Mouse (Mus musculus) embryonic facial prominence, embryonic 12.5 days (tissue): ENCODE data around the gene Zdhhc19. TPM values are rescaled to one million over a fixed set of nuclear protein-coding genes. Genes with fewer than 3 reads are reported as not detected.

Experiments used
- ATAC-seq: fragments of 200-750 bp; cut with Nextera tagmentation; 2 replicates; pipeline ENCODE4 v1.8.0; 2017; ENCODE audit not compliant: insufficient number of reproducible peaks, insufficient read depth, low FRiP score, low TSS enrichment
- H3K27ac ChIP-seq: fragments of 300-500 bp; sonication (generic); 2 replicates; pipeline ENCODE4 v1.5.1; 2016; ENCODE audit warnings: mild to moderate bottlenecking
- H3K27me3 ChIP-seq: fragments of 300-500 bp; sonication (generic); 2 replicates; pipeline ENCODE4 v1.6.1; 2016; ENCODE audit warnings: mild to moderate bottlenecking, moderate library complexity
- H3K36me3 ChIP-seq: fragments of 300-500 bp; sonication (generic); 2 replicates; pipeline ENCODE4 v1.6.1; 2016; ENCODE audit warnings: mild to moderate bottlenecking
- H3K4me1 ChIP-seq: fragments of 300-500 bp; sonication (generic); 2 replicates; pipeline ENCODE4 v1.6.1; 2016
- H3K4me2 ChIP-seq: fragments of 300-500 bp; sonication (generic); replicated peaks from 2 replicates; pipeline ENCODE4 v1.6.1; 2016; ENCODE audit warnings: mild to moderate bottlenecking, moderate library complexity
- H3K4me3 ChIP-seq: fragments of 300-500 bp; sonication (generic); 2 replicates; pipeline ENCODE4 v1.5.1; 2016; ENCODE audit warnings: mild to moderate bottlenecking
- H3K9ac ChIP-seq: fragments of 300-500 bp; sonication (generic); 2 replicates; pipeline ENCODE4 v1.6.1; 2016; ENCODE audit warnings: mild to moderate bottlenecking, moderate library complexity
- H3K9me3 ChIP-seq: fragments of 300-500 bp; sonication (generic); 2 replicates; pipeline ENCODE4 v1.6.1; 2016; ENCODE audit warnings: mild to moderate bottlenecking, moderate library complexity
- WGBS: fragments of 180-500 bp; shearing (Covaris S2); methylation state at CpG from one replicate; pipeline ENCODE4 v1.1.7; 2016; 5-methylcytosine and 5-hydroxymethylcytosine counted together
- polyA plus RNA-seq: library from polyadenylated mRNA; unstranded; fragments of >200 nt; fragmentation: Nextera tagmentation; extraction: Ambion mirVana; gene quantifications from 2 replicates; pipeline ENCODE4 v1.2.1, GENCODE M21; 2016

Zdhhc19 gene
- polyA plus RNA-seq, 1 experiment from 2014 or later: not detected

DNA sequence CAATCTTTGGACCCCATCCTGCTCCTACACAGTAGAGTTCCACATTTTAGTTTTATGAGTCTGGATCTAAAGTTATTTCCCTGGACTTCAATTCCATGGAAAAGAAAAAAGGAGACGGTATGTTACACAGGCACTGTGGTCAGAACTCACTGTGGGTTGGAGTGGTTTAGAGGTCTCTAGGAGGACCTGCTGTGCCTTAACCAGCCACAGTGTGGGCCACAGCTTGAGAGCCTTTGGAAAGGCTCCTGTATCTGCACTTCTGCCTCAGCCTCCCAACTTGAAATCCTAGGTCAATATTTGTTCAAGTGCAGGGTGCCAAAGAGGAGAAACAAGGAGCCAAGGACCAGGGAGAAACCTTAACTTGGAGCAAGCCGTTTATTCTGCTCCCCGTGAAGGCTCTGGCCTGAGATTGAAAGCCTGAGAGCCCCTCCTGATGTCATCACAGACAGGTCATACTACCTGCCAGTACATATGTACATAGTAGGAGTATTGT, 106.2 kb downstream of the Zdhhc19 start:
- no peak overlapping the region for H3K4me2 ChIP-seq
- no peaks in the 10 kb centered on the region for H3K4me1 ChIP-seq
- no peak overlapping the region for H3K4me3 ChIP-seq
- 76% methylated on average over 3 of the region's 3 CpGs for WGBS
- H3K9ac ChIP-seq: no peak overlapping the region
- no peak overlapping the region for H3K27ac ChIP-seq
- no peaks in the 10 kb centered on the region for H3K27me3 ChIP-seq
- no peak for ATAC-seq
- no peaks in the 10 kb centered on the region for H3K9me3 ChIP-seq
- H3K36me3 ChIP-seq: no peaks in the 10 kb centered on the region

DNA sequence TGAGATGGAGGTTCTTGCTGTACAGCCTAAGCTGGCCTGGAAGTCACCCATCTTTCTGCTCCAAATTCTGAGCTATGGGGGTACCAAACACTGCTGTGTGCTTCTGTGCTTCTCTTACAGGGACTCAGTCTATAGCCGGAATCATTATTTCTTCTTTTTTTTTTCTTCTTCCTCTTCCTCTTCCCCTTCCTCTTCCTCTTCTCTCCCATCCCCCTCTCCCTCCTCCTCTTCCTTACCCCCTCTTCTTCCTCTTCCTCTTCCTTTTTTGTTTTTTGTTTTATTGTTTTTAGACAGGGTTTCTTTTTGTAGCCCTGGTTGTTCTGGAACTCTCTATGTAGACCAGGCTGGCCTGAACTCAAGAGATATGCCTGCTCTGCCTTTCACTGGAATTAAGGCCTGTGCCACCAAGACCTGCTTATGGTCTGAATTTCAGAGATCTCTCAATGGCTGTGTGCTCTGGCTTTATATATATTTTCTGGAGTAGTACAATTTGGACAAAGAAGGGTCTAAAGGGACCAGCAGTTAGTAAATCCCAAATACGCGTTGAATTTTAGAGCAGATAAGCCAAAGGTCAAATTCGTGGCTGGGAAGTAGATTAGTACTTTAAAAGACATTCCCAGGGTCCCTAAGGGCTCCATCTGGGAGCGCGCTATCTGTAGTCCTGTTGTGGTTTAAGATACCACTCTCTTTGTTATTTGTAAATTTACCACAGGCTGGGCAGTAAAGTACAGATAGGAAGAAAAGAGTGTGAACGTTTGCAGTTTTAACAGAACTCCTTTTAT, 111.7 kb downstream of the Zdhhc19 start:
- Histone ChIP-seq H3K4me3 (no peak overlapping the region; the same call in 1 of the 2 replicates), H3K9ac (no peak overlapping the region), H3K27ac (no peak overlapping the region), H3K4me1 (peaks cover 9% of the 10 kb centered on the region; the same call in 1 of the 2 replicates), H3K36me3 (no peaks in the 10 kb centered on the region), H3K27me3 (no peaks in the 10 kb centered on the region), H3K4me2 (peak overlapping the region; percentile 83; the same call in 1 of the 2 replicates), H3K9me3 (no peaks in the 10 kb centered on the region)
- ATAC-seq: no peak
- WGBS: 64% methylated on average over 7 of the region's 7 CpGs

DNA sequence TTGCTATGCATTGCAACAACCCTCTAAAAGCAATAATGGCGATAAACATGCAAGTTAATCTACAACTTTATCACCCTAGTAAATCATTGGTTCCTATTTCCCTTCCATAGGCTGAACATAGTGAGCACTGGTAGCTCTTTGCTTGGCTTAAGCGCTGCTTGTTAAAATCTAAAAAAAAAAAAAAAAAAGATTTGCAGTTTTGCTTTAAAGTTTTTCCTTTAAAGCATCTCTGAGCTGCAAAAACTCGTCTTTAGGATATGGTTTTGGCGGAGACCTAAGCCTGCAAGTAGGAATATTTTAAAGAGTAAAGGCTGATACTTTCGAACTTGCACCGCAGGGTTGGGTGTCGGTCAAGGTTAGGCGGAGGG, 112.3 kb downstream of the Zdhhc19 start:
- H3K9me3 ChIP-seq: no peaks in the 10 kb centered on the region
- H3K27ac ChIP-seq: no peak overlapping the region
- no peaks in the 10 kb centered on the region for H3K36me3 ChIP-seq
- ATAC-seq: no peak
- H3K4me3 ChIP-seq: peak overlapping the region; percentile 87
- no peaks in the 10 kb centered on the region for H3K27me3 ChIP-seq
- H3K4me1 ChIP-seq: peaks cover 9% of the 10 kb centered on the region; the same call in 1 of the 2 replicates
- H3K9ac ChIP-seq: peak overlapping the region; percentile 47
- 10% methylated on average over 8 of the region's 8 CpGs for WGBS
- peak overlapping the region; percentile 83 for H3K4me2 ChIP-seq

DNA sequence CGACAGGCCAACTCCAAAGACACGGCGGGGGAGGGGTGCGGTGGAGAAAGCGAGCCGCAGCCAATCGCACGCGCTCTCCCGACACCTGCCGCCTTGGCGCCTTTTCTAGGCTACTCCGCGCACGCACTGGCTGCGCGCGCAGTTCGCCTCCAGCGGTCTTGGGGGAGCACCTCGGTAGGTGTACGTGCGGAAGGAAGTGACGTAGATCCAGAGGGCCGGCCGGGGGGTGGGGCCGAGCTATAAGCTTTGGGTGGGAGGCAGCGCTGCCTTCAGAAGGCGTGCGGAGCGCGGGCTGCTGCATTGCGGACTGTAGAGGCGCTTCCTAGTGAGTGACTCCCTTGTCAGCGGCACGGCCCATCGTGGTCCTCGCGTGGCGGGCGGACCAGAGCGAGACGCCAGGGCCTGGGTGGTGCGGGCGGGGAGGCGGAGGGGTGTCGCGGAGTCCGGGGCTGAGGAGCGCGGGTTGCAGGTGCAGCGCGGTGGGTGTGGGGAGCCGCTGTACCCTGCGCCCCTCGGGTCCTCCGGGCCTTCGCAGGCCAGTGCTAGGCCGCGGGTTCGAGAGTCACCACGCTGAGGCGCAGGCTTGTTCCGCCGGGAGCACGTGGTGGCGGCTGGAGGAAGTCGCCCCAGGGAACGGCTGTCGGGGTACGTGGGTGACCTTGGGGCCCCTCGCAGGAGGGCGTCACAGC, 112.8 kb downstream of the Zdhhc19 start, which contains the start of gene Tfrc:
TSS of gene Tfrc (plus strand) at position 209 of the 689 bp plus-strand sequence.
- under 1% methylated on average over 73 of the region's 73 CpGs for whole genome bisulfite sequencing
- H3K27me3 ChIP-seq: no peaks in the 10 kb centered on the region
- peak; percentile 99 for ATAC-seq

DNA sequence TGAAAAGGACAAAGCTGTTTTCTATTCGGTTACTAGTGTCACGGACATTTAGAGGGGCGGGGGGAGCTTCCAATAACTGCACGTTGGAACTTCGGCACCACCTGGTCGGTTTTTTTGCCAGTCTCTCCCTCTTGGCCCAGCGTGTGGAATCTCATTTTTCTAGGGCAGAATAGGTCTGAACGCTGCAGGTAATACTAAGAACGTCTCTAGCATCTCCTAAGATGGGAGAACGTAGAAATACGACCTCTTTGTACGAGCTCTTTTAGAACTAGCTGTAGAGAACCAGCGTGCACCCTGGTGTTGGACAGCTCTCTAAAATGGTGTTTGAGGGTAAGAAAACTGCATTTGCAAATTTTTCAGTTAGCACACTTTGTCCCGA, 113.3 kb downstream of the Zdhhc19 start:
- H3K4me2 ChIP-seq: peak overlapping the region; percentile 83
- peak overlapping the region; percentile 87 for H3K4me3 ChIP-seq
- H3K27ac ChIP-seq: peak overlapping the region; percentile 91
- H3K36me3 ChIP-seq: no peaks in the 10 kb centered on the region; the same call in 1 of the 2 replicates
- H3K27me3 ChIP-seq: no peaks in the 10 kb centered on the region
- no peaks in the 10 kb centered on the region for H3K9me3 ChIP-seq
- H3K4me1 ChIP-seq: peaks cover 9% of the 10 kb centered on the region; the same call in 1 of the 2 replicates
- ATAC-seq: no peak
- peak overlapping the region; percentile 80 for H3K9ac ChIP-seq
- under 1% methylated on average over 14 of the region's 14 CpGs for WGBS

More for the DNA sequence above, 112.8 kb downstream of the Zdhhc19 start, which contains the start of gene Tfrc:
- Histone ChIP-seq H3K4me3 (peak within 1 kb of the TSS; percentile 87), H3K4me1 (peaks cover 9% of the 10 kb centered on the region; the same call in 1 of the 2 replicates), H3K9ac (peak within 1 kb of the TSS; percentile 80), H3K27ac (peak within 1 kb of the TSS; percentile 91), H3K9me3 (no peaks in the 10 kb centered on the region), H3K4me2 (peak within 1 kb of the TSS; percentile 83), H3K36me3 (no peaks in the 10 kb centered on the region)

DNA sequence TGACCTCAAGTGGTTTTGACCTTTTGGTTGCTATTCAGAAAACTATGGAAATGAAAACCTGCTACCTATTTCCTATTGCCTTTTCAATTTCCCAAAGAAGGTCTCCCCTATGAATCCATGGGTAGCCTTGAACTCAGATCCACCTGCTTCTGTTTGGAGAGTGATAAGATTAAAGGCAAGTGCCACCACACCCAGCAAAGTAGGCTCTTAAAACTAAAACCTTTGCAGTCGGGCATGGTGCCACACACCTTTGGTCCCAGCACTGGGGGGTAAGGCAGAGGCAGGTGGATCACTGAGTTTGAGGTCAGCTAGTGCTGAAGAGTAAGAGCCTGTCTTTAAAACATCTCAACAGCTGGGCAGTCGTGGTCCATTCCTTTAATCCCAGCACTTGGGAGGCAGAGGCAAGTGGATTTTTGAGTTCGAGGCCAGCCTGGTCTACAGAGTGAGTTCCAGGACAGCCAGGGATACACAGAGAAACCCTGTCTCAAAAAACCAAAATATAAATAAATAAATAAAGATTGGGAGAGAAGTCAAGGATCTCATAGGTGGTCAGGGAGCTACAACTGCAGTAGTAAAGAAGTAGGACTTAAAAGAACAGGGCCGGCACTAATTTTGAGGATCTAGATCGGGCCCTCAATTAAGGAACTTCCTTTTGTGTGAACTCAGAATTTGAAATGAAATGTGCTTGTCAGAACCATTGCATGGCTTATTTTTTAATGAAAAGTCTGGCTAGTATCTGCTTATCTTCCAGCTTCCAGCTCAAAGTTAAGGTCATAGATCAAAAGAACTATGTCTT, 114.6 kb downstream of the Zdhhc19 start:
- H3K36me3 ChIP-seq: peaks cover 7% of the 10 kb centered on the region
- H3K9ac ChIP-seq: no peak overlapping the region
- H3K4me1 ChIP-seq: peaks cover 9% of the 10 kb centered on the region; the same call in 1 of the 2 replicates
- H3K27me3 ChIP-seq: no peaks in the 10 kb centered on the region
- H3K4me3 ChIP-seq: peak overlapping the region; percentile 87; the same call in 1 of the 2 replicates
- WGBS: 77% methylated on average over 5 of the region's 5 CpGs
- ATAC-seq: no peak
- H3K9me3 ChIP-seq: no peaks in the 10 kb centered on the region
- H3K4me2 ChIP-seq: peak overlapping the region; percentile 83
- H3K27ac ChIP-seq: no peak overlapping the region

Other genes with a start within 250 kb of the Zdhhc19 start
- gene Fbxo45, start 249.1 kb upstream of the Zdhhc19 start, polyA plus RNA-seq: 22.3 and 24.8 TPM in 2 replicates
- 16.6 and 18.0 TPM in 2 replicates for gene Wdr53, start 249.0 kb upstream of the Zdhhc19 start, polyA plus RNA-seq
- 0.15 TPM in 1 of 2 replicates, not detected in the other for gene Smco1, start 224.8 kb upstream of the Zdhhc19 start, polyA plus RNA-seq
- gene Rnf168, start 218.8 kb upstream of the Zdhhc19 start, polyA plus RNA-seq: 33.8 and 41.8 TPM in 2 replicates
- 31.9 and 33.2 TPM in 2 replicates for gene Ubxn7, start 164.0 kb upstream of the Zdhhc19 start, polyA plus RNA-seq
- gene Tm4sf19, start 95.8 kb upstream of the Zdhhc19 start, polyA plus RNA-seq: not detected in 2 replicates
- gene Tctex1d2, start 76.6 kb upstream of the Zdhhc19 start, polyA plus RNA-seq: 25.6 and 28.7 TPM in 2 replicates
- 34.2 and 35.4 TPM in 2 replicates for gene Pcyt1a, start 65.3 kb upstream of the Zdhhc19 start, polyA plus RNA-seq
- 0.09 and 0.33 TPM in 2 replicates for gene Slc51a, start 8.4 kb upstream of the Zdhhc19 start, polyA plus RNA-seq
- gene Tfrc, start 112.7 kb downstream of the Zdhhc19 start, polyA plus RNA-seq: 32.7 and 36.6 TPM in 2 replicates
- gene Tnk2, start 147.6 kb downstream of the Zdhhc19 start, polyA plus RNA-seq: 13.4 and 13.8 TPM in 2 replicates
- gene Muc4, start 239.6 kb downstream of the Zdhhc19 start, polyA plus RNA-seq: 0.06 and 0.28 TPM in 2 replicates